Comparison of ENCODE assay signal across 10 mouse cellular contexts in genomic region chr9:44457035-44457742, GRCm38 (mm10). TPM values are rescaled to one million over a fixed set of nuclear protein-coding genes. Genes with fewer than 3 reads are reported as not detected.
A peak's percentile ranks its signal among the peaks of the same experiment; 100 is the strongest.
DNase-seq lines count a peak whose midpoint lies in the region; ATAC-seq lines count a peak whose summit lies in the region.
"Had no signal": no experiment of that assay in that cellular context is flagged by ENCODE, and none has a peak within 500 bp of the region (broad histone marks: within the 10 kb centered on the region; RNA-seq: fewer than 3 reads in every experiment).

No protein-coding gene starts in this region.

- no peak overlapping the region for H3K9ac ChIP-seq in kidney, embryonic 14.5 days (ENCODE audit: low read depth, low read length)
- H3K9ac ChIP-seq in hindbrain, embryonic 14.5 days: peak overlapping the region; percentile 41
- H3K9ac ChIP-seq: heart, embryonic 13.5 days had no signal

- ATAC-seq in kidney, embryonic 14.5 days (ENCODE audit: low FRiP score, low TSS enrichment): peak; percentile 65; the same call in 1 of the 2 replicates
- ATAC-seq in hindbrain, embryonic 14.5 days (ENCODE audit: low FRiP score): peak; percentile 96

- no peak overlapping the region for H3K27ac ChIP-seq in kidney, embryonic 14.5 days (ENCODE audit: low read depth, low read length)
- peak overlapping the region; percentile 92 for H3K27ac ChIP-seq in hindbrain, embryonic 14.5 days
- H3K27ac ChIP-seq in limb, embryonic 10.5 days: no peak overlapping the region
- H3K27ac ChIP-seq: heart, embryonic 13.5 days had no signal

- no peak overlapping the region for H3K4me2 ChIP-seq in kidney, embryonic 14.5 days (replicated peaks; ENCODE audit: low read depth, low read length)
- peak overlapping the region; percentile 45 for H3K4me2 ChIP-seq in hindbrain, embryonic 14.5 days (replicated peaks)
- H3K4me2 ChIP-seq: heart, embryonic 13.5 days had no signal

- no peak overlapping the region for H3K4me3 ChIP-seq in kidney, embryonic 14.5 days (ENCODE audit: low read length)
- no peak overlapping the region for H3K4me3 ChIP-seq in hindbrain, embryonic 14.5 days (replicated peaks; ENCODE audit: low read length)
- no peak overlapping the region for H3K4me3 ChIP-seq in limb, embryonic 10.5 days
- H3K4me3 ChIP-seq: heart, embryonic 13.5 days had no signal

- H3K27me3 ChIP-seq in kidney, embryonic 14.5 days (ENCODE audit: control insufficient read depth, insufficient read depth, low read length): no peaks in the 10 kb centered on the region
- peaks cover 5% of the 10 kb centered on the region; the same call in 1 of the 2 replicates for H3K27me3 ChIP-seq in hindbrain, embryonic 14.5 days (ENCODE audit: control insufficient read depth, insufficient read depth, low read length)
- H3K27me3 ChIP-seq in limb, embryonic 10.5 days (ENCODE audit: low read depth, poor library complexity, severe bottlenecking): peaks cover 59% of the 10 kb centered on the region

- H3K9me3 ChIP-seq in kidney, embryonic 14.5 days (ENCODE audit: control insufficient read depth, low read length): no peaks in the 10 kb centered on the region
- H3K9me3 ChIP-seq in hindbrain, embryonic 14.5 days (ENCODE audit: control insufficient read depth, low read length): no peaks in the 10 kb centered on the region
- H3K9me3 ChIP-seq in limb, embryonic 10.5 days (replicated peaks): no peaks in the 10 kb centered on the region
- H3K9me3 ChIP-seq: heart, embryonic 13.5 days had no signal

- H3K4me1 ChIP-seq in kidney, embryonic 14.5 days (ENCODE audit: control insufficient read depth, insufficient read depth, low read length): peaks cover 3% of the 10 kb centered on the region; the same call in 1 of the 2 replicates
- peaks cover 31% of the 10 kb centered on the region for H3K4me1 ChIP-seq in hindbrain, embryonic 14.5 days (replicated peaks; ENCODE audit: control insufficient read depth, insufficient read depth, low read length)
- peaks cover 20% of the 10 kb centered on the region for H3K4me1 ChIP-seq in limb, embryonic 10.5 days

- H3K36me3 ChIP-seq in kidney, embryonic 14.5 days (ENCODE audit: control insufficient read depth, insufficient read depth, low read length): no peaks in the 10 kb centered on the region
- H3K36me3 ChIP-seq in hindbrain, embryonic 14.5 days (replicated peaks; ENCODE audit: control insufficient read depth, insufficient read depth): no peaks in the 10 kb centered on the region
- H3K36me3 ChIP-seq in limb, embryonic 10.5 days: no peaks in the 10 kb centered on the region
- H3K36me3 ChIP-seq: heart, embryonic 13.5 days had no signal

- WGBS in kidney, embryonic 14.5 days: 5% methylated on average over 11 of the region's 11 CpGs
- 3% methylated on average over 11 of the region's 11 CpGs for WGBS in hindbrain, embryonic 14.5 days
- WGBS in limb, embryonic 10.5 days: 8% methylated on average over 11 of the region's 11 CpGs

- DNase-seq in kidney, adult 11 months: no peak
- peak; percentile 92 for DNase-seq in embryo, embryonic 11 days
- peak; percentile 97 for DNase-seq in hindbrain, embryonic 14.5 days (ENCODE audit: low spot score)
- peak; percentile 62 for DNase-seq in limb, embryonic 10.5 days (ENCODE audit: low spot score)
- peak; percentile 76 for DNase-seq in right cerebral cortex, postnatal 14 days
- DNase-seq in ovary, postnatal 36 days (ENCODE audit: low spot score): no peak
- DNase-seq in lung, postnatal 14 days: no peak

RNA-seq across cellular contexts. Expression of gene Upk2, which starts 2.4 kb away (rescaled TPM):
- polyA plus RNA-seq in kidney, embryonic 14.5 days (2014; fragmentation: Nextera tagmentation; extraction: Ambion mirVana): 0.30 and 0.39 TPM in 2 replicates
- not detected in 2 replicates for polyA plus RNA-seq in hindbrain, embryonic 14.5 days (2014; fragmentation: Nextera tagmentation; extraction: Ambion mirVana)
- polyA plus RNA-seq in limb, embryonic 10.5 days (2016; fragmentation: Nextera tagmentation; extraction: Ambion mirVana): 0.36 TPM in 1 of 2 replicates, not detected in the other
- polyA plus RNA-seq: heart, embryonic 13.5 days had no signal

RNA-seq across cellular contexts. Expression of gene Foxr1, which starts 16.3 kb away (rescaled TPM):
- not detected in 2 replicates for polyA plus RNA-seq in kidney, embryonic 14.5 days (2014; fragmentation: Nextera tagmentation; extraction: Ambion mirVana)
- polyA plus RNA-seq in hindbrain, embryonic 14.5 days (2014; fragmentation: Nextera tagmentation; extraction: Ambion mirVana): not detected in 2 replicates
- not detected in 2 replicates for polyA plus RNA-seq in limb, embryonic 10.5 days (2016; fragmentation: Nextera tagmentation; extraction: Ambion mirVana)
- polyA plus RNA-seq: heart, embryonic 13.5 days; small intestine, adult 2 months had no signal

RNA-seq across cellular contexts. Expression of gene Bcl9l, which starts 25.4 kb away (rescaled TPM):
- 14.5 and 14.6 TPM in 2 replicates for polyA plus RNA-seq in kidney, embryonic 14.5 days (2014; fragmentation: Nextera tagmentation; extraction: Ambion mirVana)
- polyA plus RNA-seq in hindbrain, embryonic 14.5 days (2014; fragmentation: Nextera tagmentation; extraction: Ambion mirVana): 11.6 and 13.5 TPM in 2 replicates
- 9.0 and 12.1 TPM in 2 replicates for polyA plus RNA-seq in limb, embryonic 10.5 days (2016; fragmentation: Nextera tagmentation; extraction: Ambion mirVana)

RNA-seq across cellular contexts. Expression of gene Ccdc84, which starts 38.8 kb away (rescaled TPM):
- 26.7 and 28.3 TPM in 2 replicates for polyA plus RNA-seq in kidney, embryonic 14.5 days (2014; fragmentation: Nextera tagmentation; extraction: Ambion mirVana)
- polyA plus RNA-seq in hindbrain, embryonic 14.5 days (2014; fragmentation: Nextera tagmentation; extraction: Ambion mirVana): 23.3 and 28.2 TPM in 2 replicates
- polyA plus RNA-seq in limb, embryonic 10.5 days (2016; fragmentation: Nextera tagmentation; extraction: Ambion mirVana): 23.1 and 24.3 TPM in 2 replicates

RNA-seq across cellular contexts. Expression of gene Trappc4, which starts 49.8 kb away (rescaled TPM):
- polyA plus RNA-seq in kidney, embryonic 14.5 days (2014; fragmentation: Nextera tagmentation; extraction: Ambion mirVana): 143 and 162 TPM in 2 replicates
- 289 and 299 TPM in 2 replicates for polyA plus RNA-seq in hindbrain, embryonic 14.5 days (2014; fragmentation: Nextera tagmentation; extraction: Ambion mirVana)
- polyA plus RNA-seq in limb, embryonic 10.5 days (2016; fragmentation: Nextera tagmentation; extraction: Ambion mirVana): 158 and 166 TPM in 2 replicates

Comparison
In these comparisons a context has a peak if more than half of its experiments do, and no peak if none do; other contexts are left out.
1. DNase-seq: peak in embryo, embryonic 11 days (single experiment), hindbrain, embryonic 14.5 days (single experiment), limb, embryonic 10.5 days (single experiment) and right cerebral cortex, postnatal 14 days (single experiment); none in kidney, adult 11 months (single experiment), ovary, postnatal 36 days (single experiment) and lung, postnatal 14 days (single experiment).